Mouse (Mus musculus) lung, adult 10 weeks (tissue): ENCODE measurements around the gene Snx8. TPM values are rescaled to one million over a fixed set of nuclear protein-coding genes. Genes with fewer than 3 reads are reported as not detected.

Experiments used
- polyA plus RNA-seq: library from polyadenylated mRNA; stranded (reverse); fragments of 350-450 nt; fragmentation: Illumina TruSeq; extraction: RNeasy Lipid Tissue Mini Kit (QIAGEN cat#74804); gene quantifications from one replicate; pipeline ENCODE4 v1.2.3, GENCODE M21; 2014; ENCODE audit warnings: low read depth, low replicate concordance; ENCODE audit not compliant: insufficient read depth

The Snx8 gene
- polyA plus RNA-seq, result 18.7 TPM

DNA sequence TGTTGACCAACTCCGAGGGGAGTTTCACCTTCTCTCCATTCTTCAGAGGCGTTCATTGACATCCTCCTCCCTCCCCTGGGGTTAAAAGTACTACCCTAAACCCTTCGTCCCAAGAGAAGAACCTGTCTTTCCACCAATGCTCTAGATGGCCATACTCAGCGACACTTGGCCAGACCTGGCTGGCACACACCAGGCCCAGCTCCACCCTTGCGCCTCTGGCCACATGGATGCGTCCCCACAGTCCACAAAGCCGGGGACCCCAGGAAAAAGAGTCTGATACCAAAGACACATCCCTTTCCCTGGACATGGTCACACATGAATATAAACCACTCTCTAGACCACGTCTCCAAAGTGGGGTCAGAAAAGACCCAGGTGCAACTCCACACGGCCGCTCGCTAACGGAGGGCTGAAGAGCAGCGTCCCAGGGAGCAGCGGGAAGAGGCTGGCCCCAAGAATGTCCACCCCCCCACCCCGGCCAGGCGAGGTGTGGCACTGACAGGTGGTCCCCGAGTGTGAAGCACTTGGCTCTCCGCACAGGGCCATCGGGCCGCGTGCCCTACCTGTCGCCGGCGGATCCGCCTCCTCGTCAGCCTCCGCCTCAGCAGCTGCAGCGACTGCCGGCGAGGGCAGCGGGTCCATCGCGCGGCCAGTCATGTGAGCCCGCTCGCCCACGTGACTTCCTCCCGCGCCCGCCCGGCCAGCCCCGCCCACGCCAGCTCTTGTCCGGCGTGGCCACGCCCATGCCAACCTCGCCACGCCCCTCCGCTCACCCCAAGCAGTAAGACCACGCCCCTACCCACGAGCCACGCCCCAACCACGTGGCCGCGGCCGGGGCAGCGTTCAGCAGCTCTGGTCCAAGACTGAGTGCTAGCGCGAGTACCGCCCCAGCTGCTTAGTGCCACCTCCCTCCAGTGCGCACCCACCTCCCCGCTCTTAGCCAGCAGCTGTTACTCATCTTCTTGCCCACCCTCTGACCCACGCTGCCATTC, at the start of gene Snx8:
Gene Snx8 (minus strand): TSS at position 675 of the 989 bp plus-strand sequence.

DNA sequence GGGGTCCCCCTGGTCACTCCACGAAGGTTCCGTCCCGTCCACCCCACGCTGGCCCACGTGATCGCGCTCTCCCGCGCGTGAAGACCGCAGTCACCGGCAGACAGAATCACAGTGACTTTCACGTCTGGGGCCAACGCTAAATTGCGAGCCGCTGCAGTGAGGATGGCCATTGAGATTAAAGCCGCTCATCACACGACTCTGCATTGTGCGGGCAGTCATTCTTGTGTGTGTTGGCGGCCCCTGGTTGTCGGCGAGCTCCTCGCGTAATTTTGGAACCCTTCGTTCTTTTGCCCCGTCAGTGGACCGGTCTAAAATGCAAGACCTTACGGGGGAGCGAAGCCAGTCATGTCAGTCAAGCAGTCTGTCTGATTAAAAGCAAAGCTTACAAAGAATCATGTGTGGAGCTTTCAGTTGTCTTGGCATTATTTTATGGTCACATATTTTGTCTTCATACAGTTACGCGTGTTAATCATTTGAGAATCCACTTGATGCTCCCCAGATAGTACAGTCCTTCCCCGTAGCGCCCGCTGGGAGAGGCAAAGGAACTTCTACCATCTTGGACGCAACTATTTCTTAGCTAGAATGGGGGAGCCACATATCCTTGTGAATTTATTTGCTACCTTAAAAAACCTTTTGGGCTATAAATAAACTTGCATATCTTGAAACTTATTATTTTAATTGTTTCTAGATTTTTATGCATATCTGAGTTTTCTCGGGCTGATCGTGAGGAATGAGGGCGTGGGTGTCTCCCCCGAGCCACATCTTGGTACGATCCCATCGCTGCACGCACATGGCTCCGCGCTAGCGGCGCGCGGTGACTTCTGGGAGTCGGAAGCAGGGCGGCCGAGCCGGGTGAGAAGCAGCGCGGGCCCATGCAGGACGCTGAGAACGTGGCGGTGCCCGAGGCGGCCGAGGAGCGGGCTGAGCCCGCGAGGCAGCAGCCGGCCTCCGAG, 29.7 kb upstream of the Snx8 start, which contains the start of gene Eif3b:
Gene Eif3b (plus strand): TSS at position 840 of the 953 bp plus-strand sequence.

DNA sequence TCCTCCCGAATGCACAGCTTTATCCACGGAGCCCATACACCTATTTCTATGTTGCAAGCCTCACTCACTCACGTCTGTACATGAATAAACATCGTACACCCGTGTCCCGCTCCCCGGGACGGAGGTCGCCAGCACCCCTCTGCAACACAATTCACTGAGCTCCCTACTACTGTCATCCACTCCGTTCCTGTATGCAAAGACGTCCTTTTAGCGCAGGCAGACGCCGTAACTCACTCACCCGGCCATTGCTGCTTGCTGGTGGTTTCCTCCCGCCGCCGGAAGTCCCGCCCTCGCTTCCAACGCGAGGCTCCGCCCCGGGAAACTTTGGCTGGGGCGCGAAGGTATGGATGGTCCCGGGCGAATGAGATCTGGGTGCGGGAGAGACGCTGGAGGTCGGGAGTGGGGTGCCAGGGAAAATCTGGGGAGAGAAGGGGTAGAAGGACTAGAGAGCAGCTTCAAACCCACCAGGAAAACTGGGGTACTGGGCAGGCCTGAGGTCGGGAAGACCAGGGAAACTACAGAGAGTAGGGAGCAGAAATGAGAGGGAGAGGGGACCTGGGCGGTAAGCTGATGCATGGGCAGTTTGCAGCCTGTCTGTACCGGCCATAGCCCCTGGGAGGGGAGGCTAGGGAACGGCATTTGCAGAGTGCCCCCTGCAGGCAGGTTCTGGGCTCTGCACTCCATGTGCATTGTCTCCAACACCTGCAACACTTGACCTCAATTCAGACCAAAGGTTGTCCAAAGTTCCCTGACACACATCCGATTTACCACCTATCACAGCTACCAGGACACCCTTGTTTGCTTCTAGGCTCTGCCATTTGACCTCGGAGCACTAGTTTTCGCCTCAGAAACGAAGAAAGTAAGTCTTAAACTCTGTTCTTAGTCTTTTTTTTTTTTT, 57.2 kb downstream of the Snx8 start, which contains the start of gene Mrm2:
Gene Mrm2 (minus strand): TSS at position 284 of the 898 bp plus-strand sequence.

DNA sequence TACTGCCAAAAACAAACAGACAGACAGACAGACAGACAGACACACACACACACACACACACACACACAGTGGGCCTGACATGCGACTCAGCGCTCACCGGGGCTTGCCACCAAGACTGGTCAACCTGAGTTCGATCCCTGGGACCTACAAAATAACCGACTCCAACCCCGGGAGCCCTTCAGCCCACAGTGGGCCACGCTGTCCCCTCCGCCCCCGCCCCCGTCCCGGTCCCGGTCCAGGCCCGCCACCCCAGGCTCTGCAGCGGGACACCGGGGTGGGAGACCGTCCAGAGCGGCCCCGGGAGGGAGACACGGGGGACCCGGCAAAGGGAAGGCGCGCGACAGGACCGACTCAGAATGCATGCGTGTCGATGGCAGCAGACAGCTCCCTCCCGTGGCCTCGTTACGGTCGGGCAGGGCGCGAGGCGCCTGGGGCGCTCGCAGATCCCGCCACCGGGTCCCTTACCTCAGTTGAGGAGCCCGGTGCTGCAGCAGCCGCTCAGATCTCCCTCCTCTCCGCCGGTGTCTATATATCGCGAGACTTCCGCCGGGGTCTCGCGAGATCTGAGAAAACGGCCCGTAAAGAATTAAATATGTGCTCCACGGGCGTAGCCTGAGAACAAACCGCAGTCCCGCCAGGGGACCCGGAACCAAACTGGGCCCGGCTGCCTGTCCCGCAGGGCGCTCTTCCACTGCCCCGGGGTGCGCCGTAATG, 67.9 kb downstream of the Snx8 start, which contains the start of the genes Mad1l1 and Nudt1:
Gene Mad1l1 (minus strand): TSS at position 511 of the 714 bp plus-strand sequence.
Gene Nudt1 (plus strand): TSS at position 615 of the 714 bp plus-strand sequence.

Other genes starting within 250 kb of the Snx8 start
- gene Mad1l1, start 67.7 kb downstream of the Snx8 start, polyA plus RNA-seq, result 6.7 TPM
- 19.1 TPM for gene Nudt1, start 67.6 kb downstream of the Snx8 start, polyA plus RNA-seq
- gene Mrm2, start 57.4 kb downstream of the Snx8 start, polyA plus RNA-seq, result 7.8 TPM
- 95.9 TPM for gene Eif3b, start 30.1 kb upstream of the Snx8 start, polyA plus RNA-seq
- gene Gm4869, start 56.4 kb upstream of the Snx8 start, polyA plus RNA-seq, result not detected
- gene Chst12, start 116.3 kb upstream of the Snx8 start, polyA plus RNA-seq, result 21.9 TPM
- gene Grifin, start 175.8 kb upstream of the Snx8 start, polyA plus RNA-seq, result not detected
- 40.2 TPM for gene Lfng, start 218.1 kb upstream of the Snx8 start, polyA plus RNA-seq